Mouse (Mus musculus): ENCODE measurements around the gene B3gnt9. TPM values are rescaled to one million over a fixed set of nuclear protein-coding genes. Genes with fewer than 3 reads are reported as not detected.
"Not testable (repeated sequence)": the region's sequence is repeated elsewhere in the genome, so short reads cannot be mapped to it uniquely, and the experiment has no call there.

B3gnt9 gene
- polyA plus RNA-seq, 1 experiment from 2014 or later: 8.6 TPM

DNA sequence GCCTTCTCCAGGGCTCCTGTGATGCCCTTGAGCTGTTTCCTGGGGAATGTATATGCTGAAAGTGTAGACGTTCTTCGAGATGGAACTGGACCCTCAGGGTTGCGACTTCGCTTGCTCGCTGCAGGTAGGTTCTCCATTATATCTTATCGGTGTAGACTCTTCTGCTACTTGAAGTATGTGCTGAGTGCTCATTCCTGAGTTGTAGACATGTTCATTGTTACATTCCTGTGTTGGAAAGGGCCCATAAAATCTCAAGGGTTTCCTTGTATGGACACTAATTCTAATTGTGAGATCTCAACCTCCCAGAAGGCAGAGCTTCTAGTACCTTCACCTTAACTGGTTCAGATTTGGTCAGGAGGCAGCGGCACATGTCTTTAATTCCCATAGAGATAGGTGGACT is 13.9 kb downstream of the B3gnt9 start:
- Histone ChIP-seq H3K4me2 (no peak overlapping the region), H3K36me3 (ENCODE audit: control insufficient read depth, insufficient read depth, low read length) (peaks cover 23% of the 10 kb centered on the region), H3K4me3 (ENCODE audit: low read depth, low read length) (no peak overlapping the region), H3K9me3 (replicated peaks; ENCODE audit: control insufficient read depth, low read length) (no peaks in the 10 kb centered on the region), H3K27me3 (ENCODE audit: control insufficient read depth, insufficient read depth, low read length) (no peaks in the 10 kb centered on the region), H3K9ac (ENCODE audit: low read depth, low read length) (no peak overlapping the region), H3K27ac (ENCODE audit: low read depth, low read length) (no peak overlapping the region), H3K4me1 (ENCODE audit: control insufficient read depth, insufficient read depth, low read length) (no peaks in the 10 kb centered on the region)
- 93% methylated on average over 7 of the region's 7 CpGs for WGBS (ENCODE audit: insufficient replicate concordance)
- ATAC-seq (replicated peaks; ENCODE audit: insufficient number of reproducible peaks, low FRiP score, low TSS enrichment): no peak

DNA sequence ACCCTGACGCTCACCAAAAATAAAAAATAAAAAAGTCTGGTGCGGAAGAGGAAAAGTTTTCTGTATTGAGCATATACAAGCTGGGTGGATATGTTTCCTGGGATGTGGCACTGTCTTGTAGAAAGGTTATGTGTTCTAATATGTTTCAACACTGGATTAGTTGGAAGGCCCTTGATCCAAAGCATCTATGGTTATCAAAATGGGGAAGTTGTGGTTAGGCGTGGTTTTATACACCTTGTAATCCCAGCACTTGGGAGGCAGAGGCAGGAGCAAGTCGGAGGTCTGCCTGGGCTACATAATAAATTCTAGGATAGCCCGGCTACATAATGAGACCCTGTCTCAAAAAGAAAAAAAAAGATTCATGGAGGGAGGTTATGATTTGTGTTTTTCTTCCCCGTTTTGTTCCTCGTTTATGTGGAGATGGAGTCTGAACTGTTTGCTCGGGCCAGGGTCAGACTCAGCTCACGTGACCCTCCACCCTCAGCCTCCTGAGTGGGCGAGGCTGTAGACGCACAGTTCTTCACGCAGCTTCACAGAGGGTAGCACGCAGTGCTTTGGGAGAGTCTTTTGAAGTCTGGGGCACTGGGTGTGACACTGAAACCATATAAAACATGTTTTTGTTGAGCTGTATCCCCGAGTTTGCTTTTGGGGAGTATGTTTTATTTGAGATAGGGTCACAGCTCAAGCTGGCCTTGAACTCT is 17.4 kb downstream of the B3gnt9 start:
- no peaks in the 10 kb centered on the region for H3K9me3 ChIP-seq (replicated peaks; ENCODE audit: control insufficient read depth, low read length)
- H3K27ac ChIP-seq (ENCODE audit: low read depth, low read length): no peak overlapping the region
- WGBS (ENCODE audit: insufficient replicate concordance): 91% methylated on average over 14 of the region's 14 CpGs
- no peak for ATAC-seq (replicated peaks; ENCODE audit: insufficient number of reproducible peaks, low FRiP score, low TSS enrichment)
- no peaks in the 10 kb centered on the region for H3K27me3 ChIP-seq (ENCODE audit: control insufficient read depth, insufficient read depth, low read length)
- H3K4me2 ChIP-seq: no peak overlapping the region
- no peaks in the 10 kb centered on the region for H3K4me1 ChIP-seq (ENCODE audit: control insufficient read depth, insufficient read depth, low read length)
- H3K36me3 ChIP-seq (ENCODE audit: control insufficient read depth, insufficient read depth, low read length): peaks cover 23% of the 10 kb centered on the region
- no peak overlapping the region for H3K9ac ChIP-seq (ENCODE audit: low read depth, low read length)
- H3K4me3 ChIP-seq (ENCODE audit: low read depth, low read length): no peak overlapping the region

DNA sequence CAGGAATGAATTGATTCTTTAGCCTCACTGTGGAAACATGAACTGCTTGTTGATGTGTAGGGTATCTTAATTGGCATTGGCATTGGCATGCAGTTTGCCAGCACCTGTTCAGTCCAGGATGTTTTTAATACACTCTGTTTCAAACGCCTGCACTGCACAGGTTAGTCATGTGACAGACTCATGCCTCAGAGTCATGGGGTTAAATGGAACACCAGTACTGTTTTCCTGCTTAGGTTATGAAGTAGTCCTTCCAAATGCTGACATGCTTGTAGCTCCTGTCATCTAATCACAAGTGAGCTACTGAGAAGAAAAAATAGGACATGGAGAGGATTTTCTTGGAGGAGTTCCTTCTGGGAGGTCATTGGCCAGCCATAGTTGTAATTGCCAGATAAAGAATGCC is 19.7 kb downstream of the B3gnt9 start:
- Histone ChIP-seq H3K4me3 (ENCODE audit: low read depth, low read length) (no peak overlapping the region), H3K36me3 (ENCODE audit: control insufficient read depth, insufficient read depth, low read length) (peaks cover 15% of the 10 kb centered on the region), H3K9me3 (replicated peaks; ENCODE audit: control insufficient read depth, low read length) (no peaks in the 10 kb centered on the region), H3K4me1 (ENCODE audit: control insufficient read depth, insufficient read depth, low read length) (no peaks in the 10 kb centered on the region), H3K4me2 (no peak overlapping the region), H3K27ac (ENCODE audit: low read depth, low read length) (no peak overlapping the region), H3K27me3 (ENCODE audit: control insufficient read depth, insufficient read depth, low read length) (no peaks in the 10 kb centered on the region), H3K9ac (ENCODE audit: low read depth, low read length) (no peak overlapping the region)
- no peak for ATAC-seq (replicated peaks; ENCODE audit: insufficient number of reproducible peaks, low FRiP score, low TSS enrichment)
- 67% methylated on average over 1 of the region's 1 CpGs for WGBS (ENCODE audit: insufficient replicate concordance)

DNA sequence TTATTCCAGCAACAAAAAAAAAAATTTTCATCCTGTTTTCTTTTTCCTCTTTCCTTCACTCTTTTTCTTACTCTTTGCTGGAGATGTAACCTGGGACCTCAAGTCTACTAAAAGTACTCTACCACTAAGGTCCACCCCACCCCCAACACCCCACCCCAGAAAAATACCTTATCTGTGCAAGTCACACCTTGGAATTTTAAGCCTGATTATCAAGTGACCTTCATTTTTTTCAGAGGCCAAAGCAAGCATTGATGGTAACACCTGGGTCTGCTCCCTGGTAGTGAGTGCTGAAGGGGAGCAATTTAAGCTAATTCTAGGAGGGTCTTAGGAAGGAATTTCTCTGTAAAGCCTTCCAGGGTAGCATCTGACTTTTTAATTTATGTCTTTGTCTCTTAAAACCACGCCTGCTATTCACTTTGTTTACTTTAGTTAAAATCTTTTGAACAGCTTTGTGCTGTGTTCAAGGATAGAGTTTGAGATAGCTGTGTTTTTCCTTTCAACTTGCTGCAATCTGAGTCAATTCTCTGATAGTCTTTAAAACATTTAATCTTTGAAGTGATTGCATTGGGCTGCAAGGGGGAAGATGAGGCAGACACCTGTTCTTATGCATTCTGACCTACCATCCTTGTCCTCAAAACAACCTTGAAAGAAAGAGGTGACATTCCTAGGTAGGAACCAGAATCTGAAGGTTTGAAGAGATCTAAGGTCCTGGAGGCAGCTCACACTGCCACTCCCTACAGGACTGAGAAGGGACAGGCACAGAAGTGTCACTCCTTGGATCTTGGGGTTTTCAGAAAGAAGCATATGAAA is 21.6 kb downstream of the B3gnt9 start:
- Histone ChIP-seq H3K27me3 (ENCODE audit: control insufficient read depth, insufficient read depth, low read length) (no peaks in the 10 kb centered on the region), H3K9ac (ENCODE audit: low read depth, low read length) (no peak overlapping the region), H3K9me3 (replicated peaks; ENCODE audit: control insufficient read depth, low read length) (no peaks in the 10 kb centered on the region), H3K4me2 (no peak overlapping the region), H3K4me3 (ENCODE audit: low read depth, low read length) (no peak overlapping the region), H3K27ac (ENCODE audit: low read depth, low read length) (no peak overlapping the region), H3K36me3 (ENCODE audit: control insufficient read depth, insufficient read depth, low read length) (no peaks in the 10 kb centered on the region), H3K4me1 (ENCODE audit: control insufficient read depth, insufficient read depth, low read length) (no peaks in the 10 kb centered on the region)
- 69% methylated on average over 1 of the region's 1 CpGs for WGBS (ENCODE audit: insufficient replicate concordance)
- ATAC-seq (replicated peaks; ENCODE audit: insufficient number of reproducible peaks, low FRiP score, low TSS enrichment): no peak

DNA sequence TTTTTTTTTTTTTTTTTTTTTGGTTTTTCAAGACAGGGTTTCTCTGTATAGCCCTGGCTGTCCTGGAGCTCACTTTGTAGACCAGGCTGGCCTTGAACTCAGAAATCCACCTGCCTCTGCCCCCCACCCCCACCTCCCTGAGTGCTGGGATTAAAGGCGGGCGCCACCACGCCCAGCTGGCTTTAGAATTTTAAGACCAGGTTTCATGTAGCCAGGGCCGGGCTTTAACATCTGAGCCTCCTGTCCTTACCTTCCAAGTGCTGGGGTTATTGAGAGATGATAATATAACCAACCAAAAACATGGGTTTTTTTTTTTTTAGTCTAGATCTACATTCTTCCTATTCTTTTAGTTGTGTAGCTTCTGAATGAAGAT is 22.6 kb downstream of the B3gnt9 start:
- H3K27me3 ChIP-seq (ENCODE audit: control insufficient read depth, insufficient read depth, low read length); H3K9ac ChIP-seq (ENCODE audit: low read depth, low read length); H3K27ac ChIP-seq (ENCODE audit: low read depth, low read length); H3K4me1 ChIP-seq (ENCODE audit: control insufficient read depth, insufficient read depth, low read length); H3K4me2 ChIP-seq; H3K36me3 ChIP-seq (ENCODE audit: control insufficient read depth, insufficient read depth, low read length); H3K4me3 ChIP-seq (ENCODE audit: low read depth, low read length); H3K9me3 ChIP-seq (replicated peaks; ENCODE audit: control insufficient read depth, low read length); ATAC-seq (replicated peaks; ENCODE audit: insufficient number of reproducible peaks, low FRiP score, low TSS enrichment): not testable (repeated sequence)
- WGBS (ENCODE audit: insufficient replicate concordance): 89% methylated on average over 4 of the region's 4 CpGs

DNA sequence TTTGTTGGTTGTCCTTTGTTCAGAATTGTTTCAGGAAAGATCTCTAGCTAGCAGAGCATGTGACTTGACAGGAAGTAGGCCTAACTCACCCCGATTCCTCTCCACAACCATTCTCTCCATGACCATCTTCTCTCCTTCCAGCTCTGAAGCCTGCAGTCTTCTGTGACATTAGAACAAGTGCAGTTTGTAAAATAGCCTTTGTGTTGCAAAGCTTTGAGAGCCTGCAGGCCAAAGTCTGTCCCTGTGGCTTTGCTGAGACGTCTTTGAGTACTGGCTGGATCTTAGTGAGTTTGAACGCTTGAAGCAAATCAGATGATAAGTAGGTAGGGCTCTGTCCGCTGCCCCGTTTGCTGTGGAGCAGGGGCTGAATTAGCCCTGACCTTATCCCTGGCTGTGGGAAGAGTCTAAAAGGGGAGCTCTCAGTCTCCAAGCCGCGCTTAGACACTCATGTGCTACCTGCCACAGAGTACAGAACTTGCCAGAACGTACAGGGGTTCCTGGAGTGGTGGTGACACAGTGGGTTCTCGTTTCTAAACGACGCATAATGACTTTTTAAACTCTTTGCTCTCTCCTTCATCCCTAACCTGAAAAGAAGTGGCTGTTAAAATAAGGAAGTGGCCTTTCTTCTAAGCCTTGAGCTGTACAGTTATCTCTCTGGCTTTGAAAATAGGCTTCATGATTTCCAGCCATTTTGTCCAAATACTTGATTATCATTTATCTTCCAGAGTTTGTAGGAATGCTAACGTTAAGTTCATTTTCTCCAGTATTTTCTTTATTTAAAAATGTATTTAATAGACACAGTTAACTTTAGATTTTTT is 23.2 kb downstream of the B3gnt9 start:
- H3K4me2 ChIP-seq: no peak overlapping the region
- H3K27ac ChIP-seq (ENCODE audit: low read depth, low read length): no peak overlapping the region
- ATAC-seq (replicated peaks; ENCODE audit: insufficient number of reproducible peaks, low FRiP score, low TSS enrichment): no peak
- no peaks in the 10 kb centered on the region for H3K36me3 ChIP-seq (ENCODE audit: control insufficient read depth, insufficient read depth, low read length)
- H3K9me3 ChIP-seq (replicated peaks; ENCODE audit: control insufficient read depth, low read length): no peaks in the 10 kb centered on the region
- no peaks in the 10 kb centered on the region for H3K27me3 ChIP-seq (ENCODE audit: control insufficient read depth, insufficient read depth, low read length)
- WGBS (ENCODE audit: insufficient replicate concordance): 81% methylated on average over 12 of the region's 12 CpGs
- H3K4me1 ChIP-seq (ENCODE audit: control insufficient read depth, insufficient read depth, low read length): no peaks in the 10 kb centered on the region
- H3K9ac ChIP-seq (ENCODE audit: low read depth, low read length): no peak overlapping the region
- H3K4me3 ChIP-seq (ENCODE audit: low read depth, low read length): no peak overlapping the region

DNA sequence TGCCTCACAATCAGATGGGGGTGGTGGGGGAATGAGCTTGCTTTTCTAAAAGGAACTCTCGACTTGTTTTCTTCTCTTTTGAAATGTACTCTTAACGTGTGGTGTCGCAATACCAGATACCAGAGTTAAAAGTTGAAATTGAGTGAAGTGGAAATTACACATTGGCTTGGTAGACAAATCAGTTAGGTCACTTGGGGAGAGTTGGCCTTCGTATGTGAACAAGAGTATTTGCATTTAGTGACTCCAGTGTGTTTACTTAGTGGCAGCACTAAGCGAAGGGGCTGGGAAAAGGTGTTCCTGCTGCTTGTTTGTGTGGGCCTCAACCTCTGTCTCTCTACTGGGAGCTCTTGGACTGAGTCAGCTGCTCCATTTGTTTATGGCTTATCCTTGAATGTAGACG is 29.0 kb downstream of the B3gnt9 start:
- Histone ChIP-seq H3K27ac (ENCODE audit: low read depth, low read length) (no peak overlapping the region), H3K4me1 (ENCODE audit: control insufficient read depth, insufficient read depth, low read length) (peaks cover 9% of the 10 kb centered on the region), H3K4me3 (ENCODE audit: low read depth, low read length) (peak overlapping the region; percentile 97), H3K9ac (ENCODE audit: low read depth, low read length) (peak overlapping the region; percentile 92), H3K27me3 (ENCODE audit: control insufficient read depth, insufficient read depth, low read length) (no peaks in the 10 kb centered on the region), H3K36me3 (ENCODE audit: control insufficient read depth, insufficient read depth, low read length) (no peaks in the 10 kb centered on the region), H3K4me2 (peak overlapping the region; percentile 76), H3K9me3 (replicated peaks; ENCODE audit: control insufficient read depth, low read length) (no peaks in the 10 kb centered on the region)
- no peak for ATAC-seq (replicated peaks; ENCODE audit: insufficient number of reproducible peaks, low FRiP score, low TSS enrichment)
- 19% methylated on average over 6 of the region's 6 CpGs for WGBS (ENCODE audit: insufficient replicate concordance)

DNA sequence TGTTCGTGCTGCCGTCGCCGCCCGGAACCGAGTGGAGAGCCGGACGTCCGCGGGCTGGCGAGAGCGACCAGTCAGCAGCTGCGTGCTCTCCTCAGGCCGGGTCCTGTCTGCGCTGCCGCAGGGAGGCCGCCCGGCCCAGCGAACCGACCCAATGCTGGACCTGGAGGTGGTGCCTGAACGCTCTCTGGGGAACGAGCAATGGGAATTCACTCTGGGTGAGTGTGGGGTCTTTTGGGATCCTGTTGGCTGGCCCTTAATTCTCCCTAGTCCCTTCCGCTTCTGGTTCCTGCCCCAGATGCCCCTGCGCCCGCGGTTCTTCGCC is 29.7 kb downstream of the B3gnt9 start:
- Histone ChIP-seq H3K9ac (ENCODE audit: low read depth, low read length) (peak overlapping the region; percentile 92), H3K9me3 (replicated peaks; ENCODE audit: control insufficient read depth, low read length) (no peaks in the 10 kb centered on the region), H3K27ac (ENCODE audit: low read depth, low read length) (peak overlapping the region; percentile 92), H3K4me2 (peak overlapping the region; percentile 76), H3K4me1 (ENCODE audit: control insufficient read depth, insufficient read depth, low read length) (peaks cover 9% of the 10 kb centered on the region), H3K27me3 (ENCODE audit: control insufficient read depth, insufficient read depth, low read length) (no peaks in the 10 kb centered on the region), H3K36me3 (ENCODE audit: control insufficient read depth, insufficient read depth, low read length) (no peaks in the 10 kb centered on the region), H3K4me3 (ENCODE audit: low read depth, low read length) (peak overlapping the region; percentile 97)
- ATAC-seq (replicated peaks; ENCODE audit: insufficient number of reproducible peaks, low FRiP score, low TSS enrichment): no peak
- WGBS (ENCODE audit: insufficient replicate concordance): under 1% methylated on average over 27 of the region's 27 CpGs
